Comparison of ENCODE assay signal across 8 mouse cellular contexts in the genomic region with DNA sequence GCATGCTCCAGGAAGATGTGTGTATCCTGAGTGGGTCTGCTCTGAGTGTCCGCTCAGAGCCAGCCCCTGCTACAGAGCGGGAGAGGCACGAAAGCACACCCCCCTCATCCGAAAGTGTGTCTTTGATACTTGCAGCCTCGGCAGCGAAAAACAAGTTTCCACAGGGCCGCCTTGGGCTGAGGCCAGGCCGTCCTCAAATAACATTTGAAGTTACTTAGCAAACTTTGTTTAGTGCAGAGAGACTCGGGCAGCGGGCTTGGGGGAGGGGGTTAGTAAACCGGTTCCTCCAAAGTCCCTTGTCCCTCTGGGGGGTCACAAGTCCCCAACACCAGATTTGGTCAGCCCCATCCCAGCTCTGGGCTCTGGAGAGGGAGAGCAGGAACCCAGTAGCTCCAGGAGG. TPM values are rescaled to one million over a fixed set of nuclear protein-coding genes. Genes with fewer than 3 reads are reported as not detected.
A peak's percentile ranks its signal among the peaks of the same experiment; 100 is the strongest.
DNase-seq lines count a peak whose midpoint lies in the region; ATAC-seq and TF ChIP-seq lines count a peak whose summit lies in the region.

No protein-coding gene starts in this region.

- peak; percentile 58 to 61 for DNase-seq in cerebellum, adult 2 months
- DNase-seq in cerebellum, postnatal 4 days (ENCODE audit: low spot score in 2 of 2) = no peak
- DNase-seq in midbrain, embryonic 11.5 days (ENCODE audit: low spot score, missing footprints) = no peak
- peak; percentile 90 for DNase-seq in heart, postnatal 10 days
- DNase-seq in lung, postnatal 36 days = peak; percentile 88
- DNase-seq in layer of hippocampus, adult 11-12 months (ENCODE audit: low spot score) = no peak

- TF ChIP-seq POLR2A in cerebellum, adult 2 months (IDR thresholded peaks at IDR 0.05; ENCODE audit: borderline replicate concordance, insufficient read depth, low read length) = no peak

- H3K36me3 ChIP-seq in midbrain, embryonic 16.5 days (ENCODE audit: control insufficient read depth, insufficient read depth, low read length) = no peaks in the 10 kb centered on the region
- H3K36me3 ChIP-seq in midbrain, embryonic 11.5 days (ENCODE audit: control insufficient read depth, insufficient read depth, low read length) = no peaks in the 10 kb centered on the region

- TF ChIP-seq CTCF in cerebellum, adult 2 months (IDR thresholded peaks at IDR 0.05; ENCODE audit: borderline replicate concordance, insufficient read depth, low read depth, low read length) = no peak

- no peak for ATAC-seq in midbrain, embryonic 16.5 days
- no peak for ATAC-seq in midbrain, embryonic 11.5 days (ENCODE audit: low FRiP score)
- no peak for ATAC-seq in megakaryocyte, adult 5-6 weeks (ENCODE audit: poor library complexity, severe bottlenecking)

- H3K9me3 ChIP-seq in midbrain, embryonic 16.5 days (replicated peaks; ENCODE audit: control insufficient read depth, low read length, poor library complexity, severe bottlenecking) = no peaks in the 10 kb centered on the region
- H3K9me3 ChIP-seq in midbrain, embryonic 11.5 days (ENCODE audit: control insufficient read depth, low read length) = no peaks in the 10 kb centered on the region

- WGBS in cerebellum, adult 2 months = 38% methylated on average over 11 of the region's 11 CpGs
- WGBS in midbrain, embryonic 16.5 days = 10% methylated on average over 11 of the region's 11 CpGs
- 4% methylated on average over 11 of the region's 11 CpGs for WGBS in midbrain, embryonic 11.5 days

- peaks cover 81% of the 10 kb centered on the region for H3K4me1 ChIP-seq in cerebellum, adult 2 months (ENCODE audit: control insufficient read depth, insufficient read depth, low read length)
- H3K4me1 ChIP-seq in midbrain, embryonic 16.5 days (ENCODE audit: control insufficient read depth, insufficient read depth, low read length) = peaks cover 11% of the 10 kb centered on the region
- no peaks in the 10 kb centered on the region for H3K4me1 ChIP-seq in midbrain, embryonic 11.5 days (ENCODE audit: control insufficient read depth, insufficient read depth, low read length)

- no peak overlapping the region for H3K4me3 ChIP-seq in cerebellum, adult 2 months (replicated peaks; ENCODE audit: insufficient read depth, low read depth, low read length)
- H3K4me3 ChIP-seq in midbrain, embryonic 16.5 days (ENCODE audit: low read depth, low read length) = no peak overlapping the region
- no peak overlapping the region for H3K4me3 ChIP-seq in midbrain, embryonic 11.5 days (ENCODE audit: low read depth, low read length)

- peak overlapping the region; percentile 92 for H3K27ac ChIP-seq in cerebellum, adult 2 months (ENCODE audit: insufficient read depth, low read length)
- peak overlapping the region; percentile 15; the same call in 1 of the 2 replicates for H3K27ac ChIP-seq in midbrain, embryonic 16.5 days (ENCODE audit: low read length)
- no peak overlapping the region for H3K27ac ChIP-seq in midbrain, embryonic 11.5 days (ENCODE audit: low read depth, low read length)

- no peaks in the 10 kb centered on the region for H3K27me3 ChIP-seq in cerebellum, adult 2 months (ENCODE audit: control insufficient read depth, insufficient read depth, low read length)
- peaks cover 52% of the 10 kb centered on the region for H3K27me3 ChIP-seq in midbrain, embryonic 16.5 days (ENCODE audit: control insufficient read depth, insufficient read depth, low read depth, low read length)
- peaks cover 91% of the 10 kb centered on the region for H3K27me3 ChIP-seq in midbrain, embryonic 11.5 days (ENCODE audit: control insufficient read depth, insufficient read depth, low read length)

- H3K4me2 ChIP-seq in midbrain, embryonic 16.5 days (ENCODE audit: low read length) = no peak overlapping the region
- no peak overlapping the region for H3K4me2 ChIP-seq in midbrain, embryonic 11.5 days

- H3K9ac ChIP-seq in midbrain, embryonic 16.5 days (ENCODE audit: low read depth, low read length) = no peak overlapping the region
- no peak overlapping the region for H3K9ac ChIP-seq in midbrain, embryonic 11.5 days (ENCODE audit: low read length)

- intact Hi-C loops in heart, postnatal 10 days (cut with DNase I) = no loop called here

RNA-seq across cellular contexts. Expression of a gene that starts 11.2 kb away (rescaled TPM):
- 98.5 and 105 TPM in 2 replicates for polyA plus RNA-seq in cerebellum, adult 2 months (2012; rRNA removed)
- polyA plus RNA-seq in midbrain, embryonic 16.5 days (2015; fragmentation: Nextera tagmentation; extraction: Ambion mirVana) = 44.1 and 55.4 TPM in 2 replicates
- polyA plus RNA-seq in midbrain, embryonic 11.5 days (2014; fragmentation: Nextera tagmentation; extraction: Ambion mirVana) = 2.2 and 2.5 TPM in 2 replicates
- total RNA-seq in heart, postnatal 10 days (2021) = 100 to 1,000 TPM; 256 to 266 TPM
- total RNA-seq in megakaryocyte, adult 5-6 weeks (2015) = 23.8 and 26.9 TPM in 2 replicates
- 7.7 and 17.0 TPM in 2 replicates for total RNA-seq in megakaryocyte, adult 5-6 weeks (2017)

RNA-seq across cellular contexts. Expression of a gene that starts 33.7 kb away (rescaled TPM):
- 16.1 and 16.2 TPM in 2 replicates for polyA plus RNA-seq in cerebellum, adult 2 months (2012; rRNA removed)
- polyA plus RNA-seq in midbrain, embryonic 16.5 days (2015; fragmentation: Nextera tagmentation; extraction: Ambion mirVana) = 11.7 and 12.4 TPM in 2 replicates
- 3.9 and 4.6 TPM in 2 replicates for polyA plus RNA-seq in midbrain, embryonic 11.5 days (2014; fragmentation: Nextera tagmentation; extraction: Ambion mirVana)
- total RNA-seq in heart, postnatal 10 days (2021) = 1 to 10 TPM; 3.1 to 3.8 TPM
- total RNA-seq in megakaryocyte, adult 5-6 weeks (2015) = 1.4 and 2.6 TPM in 2 replicates
- total RNA-seq in megakaryocyte, adult 5-6 weeks (2017) = 0.28 and 4.4 TPM in 2 replicates

RNA-seq across cellular contexts. Expression of a gene that starts 42.4 kb away (rescaled TPM):
- polyA plus RNA-seq in cerebellum, adult 2 months (2012; rRNA removed) = 45.3 and 45.5 TPM in 2 replicates
- polyA plus RNA-seq in midbrain, embryonic 16.5 days (2015; fragmentation: Nextera tagmentation; extraction: Ambion mirVana) = 35.0 and 37.4 TPM in 2 replicates
- polyA plus RNA-seq in midbrain, embryonic 11.5 days (2014; fragmentation: Nextera tagmentation; extraction: Ambion mirVana) = 37.3 and 37.8 TPM in 2 replicates
- total RNA-seq in heart, postnatal 10 days (2021) = 10 to 100 TPM; 23.7 to 25.0 TPM
- 6.3 and 6.6 TPM in 2 replicates for total RNA-seq in megakaryocyte, adult 5-6 weeks (2015)
- 13.9 and 20.5 TPM in 2 replicates for total RNA-seq in megakaryocyte, adult 5-6 weeks (2017)

RNA-seq across cellular contexts. Expression of a gene that starts 51.6 kb away (rescaled TPM):
- polyA plus RNA-seq in cerebellum, adult 2 months (2012; rRNA removed) = 117 and 120 TPM in 2 replicates
- polyA plus RNA-seq in midbrain, embryonic 16.5 days (2015; fragmentation: Nextera tagmentation; extraction: Ambion mirVana) = 80.7 and 85.6 TPM in 2 replicates
- 87.7 and 100 TPM in 2 replicates for polyA plus RNA-seq in midbrain, embryonic 11.5 days (2014; fragmentation: Nextera tagmentation; extraction: Ambion mirVana)
- total RNA-seq in heart, postnatal 10 days (2021) = 10 to 100 TPM; 77.8 to 88.5 TPM
- total RNA-seq in megakaryocyte, adult 5-6 weeks (2015) = 35.6 and 36.9 TPM in 2 replicates
- total RNA-seq in megakaryocyte, adult 5-6 weeks (2017) = 27.6 and 29.5 TPM in 2 replicates

RNA-seq across cellular contexts. Expression of a gene that starts 57.8 kb away (rescaled TPM):
- 343 and 394 TPM in 2 replicates for polyA plus RNA-seq in cerebellum, adult 2 months (2012; rRNA removed)
- polyA plus RNA-seq in midbrain, embryonic 16.5 days (2015; fragmentation: Nextera tagmentation; extraction: Ambion mirVana) = 662 and 691 TPM in 2 replicates
- polyA plus RNA-seq in midbrain, embryonic 11.5 days (2014; fragmentation: Nextera tagmentation; extraction: Ambion mirVana) = 708 and 747 TPM in 2 replicates
- 100 to 1,000 TPM; 275 to 333 TPM for total RNA-seq in heart, postnatal 10 days (2021)
- total RNA-seq in megakaryocyte, adult 5-6 weeks (2015) = 163 and 187 TPM in 2 replicates
- 821 and 830 TPM in 2 replicates for total RNA-seq in megakaryocyte, adult 5-6 weeks (2017)

Comparison
In these comparisons a context has a peak if more than half of its experiments do, and no peak if none do; other contexts are left out.
1. DNase-seq: peak in cerebellum, adult 2 months (2 of 2), heart, postnatal 10 days (2 of 2) and lung, postnatal 36 days (single experiment); none in cerebellum, postnatal 4 days (0 of 2), midbrain, embryonic 11.5 days (single experiment) and layer of hippocampus, adult 11-12 months (single experiment).
2. RNA of a gene that starts 11.2 kb away (polyA plus RNA-seq): 98.5 to 105 TPM in cerebellum, adult 2 months and 44.1 to 55.4 TPM in midbrain, embryonic 16.5 days; 2.2 to 2.5 TPM in midbrain, embryonic 11.5 days; every median in the first group is over 10 times any median in the second.